Mouse (Mus musculus) liver, adult 2 months (tissue): ENCODE data around the gene Tm4sf20.

Experiments
- CTCF ChIP-seq: fragments of 200-500 bp; IDR thresholded peaks from 2 replicates; pipeline ENCODE4 v1.5.1; 2011; ENCODE audit warnings: low read depth, low read length, control low read depth
- POLR2A ChIP-seq: fragments of 200-500 bp; IDR thresholded peaks from 2 replicates; pipeline ENCODE4 v1.6.1; 2011; ENCODE audit warnings: low read length, control low read depth; ENCODE audit not compliant: insufficient read depth; ENCODE audit errors: extremely low read depth

GRCm38 (mm10) chr1:82747714-82748452, 20.4 kb downstream of the Tm4sf20 start:
- no peak for TF ChIP-seq CTCF
- TF ChIP-seq POLR2A: no peak
